Mouse (Mus musculus) heart, embryonic 14.5 days (tissue): Measurements from ENCODE around the gene Pigp. TPM values are rescaled to one million over a fixed set of nuclear protein-coding genes. Genes with fewer than 3 reads are reported as not detected.

ENCODE experiments used
- ATAC-seq: fragments of 200-750 bp; cut with Nextera tagmentation; 2 replicates; pipeline ENCODE4 v1.8.0; 2017; ENCODE audit warnings: low read depth, moderate TSS enrichment; ENCODE audit not compliant: insufficient number of reproducible peaks, insufficient read depth, low FRiP score
- H3K27ac ChIP-seq, 2 experiments: fragments of 200-500 bp in 1 of 2; fragments of 300-500 bp in 1 of 2; sonication (generic) in 1 of 2; replicated peaks in 1 of 2; 2 replicates each; pipeline ENCODE4 v1.5.1; 2012 to 2014; ENCODE audit warnings: low read depth in 2 of 2, low read length in 2 of 2, control low read depth in 1 of 2, mild to moderate bottlenecking in 1 of 2, mixed read lengths in 1 of 2; ENCODE audit not compliant: control insufficient read depth in 1 of 2, insufficient read depth in 1 of 2
- H3K27me3 ChIP-seq: fragments of 300-500 bp; sonication (generic); 2 replicates; pipeline ENCODE4 v1.6.1; 2014; ENCODE audit warnings: mild to moderate bottlenecking, low read length, control low read depth; ENCODE audit not compliant: control insufficient read depth, insufficient read depth
- H3K36me3 ChIP-seq: fragments of 300-500 bp; sonication (generic); 2 replicates; pipeline ENCODE4 v1.6.1; 2014; ENCODE audit warnings: mild to moderate bottlenecking, control low read depth, low read length, mixed read lengths; ENCODE audit not compliant: control insufficient read depth, insufficient read depth
- H3K4me1 ChIP-seq, 2 experiments: fragments of 200-500 bp in 1 of 2; fragments of 300-500 bp in 1 of 2; sonication (generic) in 1 of 2; 2 replicates each; pipeline ENCODE4 v1.6.1; 2012 to 2014; ENCODE audit warnings: low read length in 2 of 2, control low read depth in 1 of 2, mixed read lengths in 1 of 2; ENCODE audit not compliant: control insufficient read depth in 2 of 2, insufficient read depth in 2 of 2
- H3K4me2 ChIP-seq: fragments of 300-500 bp; sonication (generic); 2 replicates; pipeline ENCODE4 v1.6.1; 2014; ENCODE audit warnings: mild to moderate bottlenecking, low read length
- H3K4me3 ChIP-seq, 2 experiments: fragments of 200-500 bp in 1 of 2; fragments of 300-500 bp in 1 of 2; sonication (generic) in 1 of 2; 2 replicates each; pipeline ENCODE4 v1.5.1; 2012 to 2014; ENCODE audit warnings: low read length in 2 of 2, mild to moderate bottlenecking in 2 of 2, control low read depth in 1 of 2, low read depth in 1 of 2, moderate library complexity in 1 of 2; ENCODE audit not compliant: control insufficient read depth in 1 of 2, insufficient read depth in 1 of 2
- H3K9ac ChIP-seq: fragments of 300-500 bp; sonication (generic); 2 replicates; pipeline ENCODE4 v1.6.1; 2014; ENCODE audit warnings: mild to moderate bottlenecking, low read length
- H3K9me3 ChIP-seq: fragments of 300-500 bp; sonication (generic); 2 replicates; pipeline ENCODE4 v1.6.1; 2016; ENCODE audit warnings: low read length, control low read depth; ENCODE audit not compliant: control insufficient read depth
- WGBS: fragments of 180-500 bp; shearing (Covaris S2); extraction: QIAGEN DNeasy Blood & Tissue Kit; methylation state at CpG from one replicate; pipeline ENCODE4 v1.1.7; 2014; 5-methylcytosine and 5-hydroxymethylcytosine counted together
- polyA plus RNA-seq: library from polyadenylated mRNA; unstranded; fragments of >200 nt; fragmentation: Nextera tagmentation; extraction: Ambion mirVana; gene quantifications from 2 replicates; pipeline ENCODE4 v1.2.1, GENCODE M21; 2014

Pigp gene
- 89.0 and 117 TPM in 2 replicates for polyA plus RNA-seq

- no peaks in the 10 kb centered on the region for H3K9me3 ChIP-seq
- peaks cover 0 to 39% of the 10 kb centered on the region in 2 experiments; a peak in 2 of 4 replicates for H3K4me1 ChIP-seq
- peak within 1 kb of the TSS; percentile 89 to 98 for H3K27ac ChIP-seq
- H3K36me3 ChIP-seq: peaks cover 5% of the 10 kb centered on the region; the same call in 1 of the 2 replicates
- H3K4me2 ChIP-seq: peak within 1 kb of the TSS; percentile 65
- peak; percentile 77 for ATAC-seq
- under 1% methylated on average over 30 of the region's 43 CpGs for WGBS
- peak within 1 kb of the TSS; percentile 80 to 93 for H3K4me3 ChIP-seq
- H3K9ac ChIP-seq: peak within 1 kb of the TSS; percentile 95
- no peaks in the 10 kb centered on the region for H3K27me3 ChIP-seq
Measured at GRCm38 (mm10) chr16:94371301-94371931, at the start of gene Pigp. Pigp (minus strand) TSS chr16:94371842.

GRCm38 (mm10) chr16:94420498-94420897, 48.9 kb upstream of the Pigp start:
- Histone ChIP-seq H3K4me1 (no peaks in the 10 kb centered on the region), H3K27me3 (no peaks in the 10 kb centered on the region), H3K36me3 (peaks cover 95% of the 10 kb centered on the region), H3K9me3 (0 out of 2 replicates have a peak, but pooled peaks cover 5% of the 10 kb centered on the region), H3K27ac (no peak overlapping the region), H3K9ac (no peak overlapping the region), H3K4me3 (no peak overlapping the region), H3K4me2 (no peak overlapping the region)
- 95% methylated on average over 3 of the region's 3 CpGs for WGBS
- no peak for ATAC-seq

DNA sequence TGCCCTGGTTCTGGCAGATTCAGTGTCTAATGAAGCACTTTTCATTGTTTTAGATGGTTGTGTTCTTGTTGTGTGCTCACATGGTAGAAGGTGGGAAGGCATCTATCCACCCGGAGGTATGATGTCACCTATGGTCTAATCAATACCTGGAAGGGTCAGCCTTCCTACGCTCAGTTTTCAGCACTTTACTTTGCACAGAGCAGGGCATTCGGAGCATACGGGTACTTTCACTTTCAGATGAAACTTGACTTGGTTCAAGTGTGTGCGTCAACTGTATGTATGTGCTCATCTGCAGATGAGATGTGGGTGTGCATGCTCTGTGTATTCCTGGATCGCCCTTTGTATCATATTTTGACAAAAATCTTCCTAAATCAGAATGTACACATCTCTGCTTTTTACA, 42.5 kb upstream of the Pigp start:
- H3K9me3 ChIP-seq: no peaks in the 10 kb centered on the region
- H3K4me3 ChIP-seq: no peak overlapping the region
- H3K36me3 ChIP-seq: peaks cover 87% of the 10 kb centered on the region
- peaks cover 5 to 19% of the 10 kb centered on the region in 2 experiments for H3K4me1 ChIP-seq
- WGBS: 89% methylated on average over 6 of the region's 6 CpGs
- H3K4me2 ChIP-seq: no peak overlapping the region
- no peak overlapping the region for H3K27ac ChIP-seq
- H3K9ac ChIP-seq: no peak overlapping the region
- H3K27me3 ChIP-seq: no peaks in the 10 kb centered on the region
- no peak for ATAC-seq

- H3K36me3 ChIP-seq: peaks cover 83% of the 10 kb centered on the region
- ATAC-seq: no peak
- WGBS: 94% methylated on average over 4 of the region's 4 CpGs
Measured at GRCm38 (mm10) chr16:94412760-94413159, 41.1 kb upstream of the Pigp start.

DNA sequence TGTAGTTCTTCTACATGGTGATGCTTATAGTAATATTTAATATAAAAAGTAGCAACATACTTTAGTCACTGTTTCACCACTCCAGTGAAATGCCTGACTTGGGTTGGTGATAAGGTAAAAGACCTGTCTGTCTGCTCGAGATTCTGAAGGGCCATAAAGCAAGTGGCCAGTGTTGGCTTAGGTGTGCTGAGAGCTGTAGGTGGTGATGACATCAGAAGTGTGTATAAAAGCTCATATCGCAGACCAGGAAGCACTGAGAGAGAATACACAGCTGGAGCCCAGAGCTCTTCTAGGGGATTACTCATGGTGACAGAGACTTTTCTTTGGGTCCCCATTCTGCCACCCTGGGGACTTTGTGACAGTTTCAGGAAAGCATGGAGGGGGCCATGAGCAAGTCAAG, 40.6 kb upstream of the Pigp start:
- no peak overlapping the region for H3K4me2 ChIP-seq
- ATAC-seq: no peak
- H3K36me3 ChIP-seq: peaks cover 84% of the 10 kb centered on the region
- H3K4me1 ChIP-seq: peaks cover 5 to 19% of the 10 kb centered on the region in 2 experiments
- no peaks in the 10 kb centered on the region for H3K27me3 ChIP-seq
- H3K9ac ChIP-seq: no peak overlapping the region
- WGBS: 71% methylated on average over 2 of the region's 2 CpGs
- H3K4me3 ChIP-seq: no peak overlapping the region
- 0 out of 4 replicates have a peak overlapping the region, but pooled peaks of 1 of the 2 experiments have one; percentile 6 for H3K27ac ChIP-seq
- H3K9me3 ChIP-seq: no peaks in the 10 kb centered on the region

More at GRCm38 (mm10) chr16:94412760-94413159, 41.1 kb upstream of the Pigp start:
- Histone ChIP-seq H3K9me3 (no peaks in the 10 kb centered on the region), H3K4me2 (no peak overlapping the region), H3K4me1 (peaks cover 5 to 19% of the 10 kb centered on the region in 2 experiments), H3K4me3 (no peak overlapping the region), H3K27ac (no peak overlapping the region), H3K9ac (no peak overlapping the region), H3K27me3 (no peaks in the 10 kb centered on the region)

- ATAC-seq: no peak
- peak overlapping the region; percentile 25 for H3K4me2 ChIP-seq
- 41% methylated on average over 3 of the region's 3 CpGs for WGBS
Measured at GRCm38 (mm10) chr16:94411287-94411686, 39.6 kb upstream of the Pigp start.

GRCm38 (mm10) chr16:94402185-94402584, 30.5 kb upstream of the Pigp start:
- H3K36me3 ChIP-seq: peaks cover 37% of the 10 kb centered on the region
- H3K4me2 ChIP-seq: no peak overlapping the region
- no peaks in the 10 kb centered on the region for H3K27me3 ChIP-seq
- no peak overlapping the region for H3K27ac ChIP-seq
- no peak overlapping the region for H3K4me3 ChIP-seq
- H3K9me3 ChIP-seq: no peaks in the 10 kb centered on the region
- no peak overlapping the region for H3K9ac ChIP-seq
- 81% methylated on average over 4 of the region's 4 CpGs for WGBS
- peaks cover 2 to 31% of the 10 kb centered on the region in 2 experiments; a peak in 3 of 4 replicates for H3K4me1 ChIP-seq
- no peak for ATAC-seq

More at GRCm38 (mm10) chr16:94411287-94411686, 39.6 kb upstream of the Pigp start:
- peaks cover 85% of the 10 kb centered on the region for H3K36me3 ChIP-seq
- no peak overlapping the region for H3K4me3 ChIP-seq
- peaks cover 5 to 19% of the 10 kb centered on the region in 2 experiments for H3K4me1 ChIP-seq
- H3K9me3 ChIP-seq: no peaks in the 10 kb centered on the region
- peak overlapping the region in 1 of 2 experiments; percentile 24; a peak in 1 of 4 replicates for H3K27ac ChIP-seq
- no peak overlapping the region for H3K9ac ChIP-seq
- H3K27me3 ChIP-seq: no peaks in the 10 kb centered on the region
